Mouse (Mus musculus): Measurements from ENCODE around the gene Olfr49. TPM values are rescaled to one million over a fixed set of nuclear protein-coding genes. Genes with fewer than 3 reads are reported as not detected.
"Not testable (repeated sequence)": the region's sequence is repeated elsewhere in the genome, so short reads cannot be mapped to it uniquely, and the experiment has no call there.

Olfr49 gene
- polyA plus RNA-seq, 1 experiment from 2014 or later = 0.02 TPM

DNA sequence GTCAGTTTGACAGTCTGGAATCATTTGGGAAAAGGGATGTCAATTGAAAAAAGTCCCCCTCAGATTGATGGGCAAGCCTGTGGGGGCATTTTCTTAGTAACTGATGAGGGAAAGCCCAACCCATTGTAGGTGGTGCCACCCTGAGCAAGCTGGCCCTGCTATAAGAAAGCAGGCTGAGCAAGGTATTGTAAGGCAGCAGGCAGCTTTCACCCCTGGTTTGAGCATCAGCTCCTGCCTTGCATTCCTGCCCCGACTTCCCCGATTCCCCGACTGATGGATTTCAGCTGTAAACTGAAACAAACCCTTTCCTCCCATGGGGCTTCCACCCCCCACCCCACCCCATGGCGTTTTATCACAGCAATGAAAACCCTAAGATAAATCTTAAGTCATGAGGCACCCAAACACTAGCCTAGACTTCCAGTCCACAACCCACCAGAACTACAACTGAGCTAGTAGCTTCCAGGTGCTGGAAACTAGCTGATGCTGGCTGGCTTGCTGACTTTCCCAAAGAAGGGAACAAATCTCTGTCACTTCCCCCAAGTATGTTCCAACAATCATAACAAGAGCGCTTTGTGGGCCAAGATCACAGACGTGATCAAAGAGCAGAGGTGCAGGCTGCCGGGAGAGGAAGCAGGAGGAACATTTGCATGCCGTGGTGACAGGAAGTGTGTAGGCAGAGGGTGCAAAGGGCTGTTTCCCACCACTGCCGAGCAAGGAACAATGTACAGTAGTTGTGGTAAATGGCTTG is 51.8 kb downstream of the Olfr49 start:
- H3K27ac ChIP-seq (replicated peaks) = peak overlapping the region; percentile 77
- H3K9ac ChIP-seq (ENCODE audit: low read length) = no peak overlapping the region
- no peaks in the 10 kb centered on the region for H3K9me3 ChIP-seq (ENCODE audit: control insufficient read depth, low read length)
- H3K4me3 ChIP-seq (ENCODE audit: low read depth, low read length) = no peak overlapping the region
- peaks cover 4% of the 10 kb centered on the region; the same call in 1 of the 2 replicates for H3K36me3 ChIP-seq (ENCODE audit: control insufficient read depth, insufficient read depth, low read length)
- peak overlapping the region; percentile 25; the same call in 1 of the 2 replicates for H3K4me2 ChIP-seq (replicated peaks; ENCODE audit: low read depth)
- DNase-seq (ENCODE audit: low spot score) (peak; percentile 44), ATAC-seq (ENCODE audit: low FRiP score, low TSS enrichment) (peak; percentile 45; the same call in 1 of the 2 replicates)
- no peak for TF ChIP-seq CTCF (IDR thresholded peaks at IDR 0.05; ENCODE audit: low read depth)
- TF ChIP-seq EP300 (optimal IDR thresholded peaks at IDR 0.05) = no peak
- 20% methylated on average over 9 of the region's 9 CpGs for WGBS
- no peaks in the 10 kb centered on the region for H3K4me1 ChIP-seq (replicated peaks; ENCODE audit: control insufficient read depth, insufficient read depth)
- H3K27me3 ChIP-seq (ENCODE audit: control insufficient read depth, insufficient read depth, low read length) = no peaks in the 10 kb centered on the region

DNA sequence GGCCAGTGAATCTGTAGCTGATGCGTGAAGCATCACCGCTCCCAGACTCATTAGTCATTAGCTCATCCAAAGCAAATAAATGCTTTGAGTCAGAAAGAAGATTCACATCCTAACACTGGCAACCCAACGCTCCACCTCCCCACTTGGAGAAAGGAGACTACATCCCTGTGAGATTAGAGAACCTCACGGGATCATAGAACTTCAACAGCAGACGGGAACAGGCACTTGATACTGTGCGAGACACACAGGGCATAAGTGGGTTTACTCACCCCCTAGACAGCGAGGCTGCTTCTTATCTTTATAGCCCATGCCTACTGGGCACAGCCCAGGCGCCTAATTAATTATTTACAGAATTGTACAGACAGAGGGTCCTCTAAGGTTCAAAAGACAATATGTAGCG is 52.6 kb downstream of the Olfr49 start:
- H3K36me3 ChIP-seq (ENCODE audit: control insufficient read depth, insufficient read depth, low read length) = peaks cover 4% of the 10 kb centered on the region; the same call in 1 of the 2 replicates
- no peak overlapping the region for H3K4me2 ChIP-seq (replicated peaks; ENCODE audit: low read depth)
- DNase-seq (ENCODE audit: low spot score) (no peak), ATAC-seq (ENCODE audit: low FRiP score, low TSS enrichment) (no peak)
- H3K9ac ChIP-seq (ENCODE audit: low read length) = no peak overlapping the region
- WGBS = 58% methylated on average over 9 of the region's 9 CpGs
- H3K4me3 ChIP-seq (ENCODE audit: low read depth, low read length) = no peak overlapping the region
- H3K27ac ChIP-seq (replicated peaks) = no peak overlapping the region
- no peaks in the 10 kb centered on the region for H3K27me3 ChIP-seq (ENCODE audit: control insufficient read depth, insufficient read depth, low read length)
- H3K4me1 ChIP-seq (replicated peaks; ENCODE audit: control insufficient read depth, insufficient read depth) = no peaks in the 10 kb centered on the region
- no peaks in the 10 kb centered on the region for H3K9me3 ChIP-seq (ENCODE audit: control insufficient read depth, low read length)
- TF ChIP-seq EP300 (optimal IDR thresholded peaks at IDR 0.05) (no peak), CTCF (IDR thresholded peaks at IDR 0.05; ENCODE audit: low read depth) (no peak)

DNA sequence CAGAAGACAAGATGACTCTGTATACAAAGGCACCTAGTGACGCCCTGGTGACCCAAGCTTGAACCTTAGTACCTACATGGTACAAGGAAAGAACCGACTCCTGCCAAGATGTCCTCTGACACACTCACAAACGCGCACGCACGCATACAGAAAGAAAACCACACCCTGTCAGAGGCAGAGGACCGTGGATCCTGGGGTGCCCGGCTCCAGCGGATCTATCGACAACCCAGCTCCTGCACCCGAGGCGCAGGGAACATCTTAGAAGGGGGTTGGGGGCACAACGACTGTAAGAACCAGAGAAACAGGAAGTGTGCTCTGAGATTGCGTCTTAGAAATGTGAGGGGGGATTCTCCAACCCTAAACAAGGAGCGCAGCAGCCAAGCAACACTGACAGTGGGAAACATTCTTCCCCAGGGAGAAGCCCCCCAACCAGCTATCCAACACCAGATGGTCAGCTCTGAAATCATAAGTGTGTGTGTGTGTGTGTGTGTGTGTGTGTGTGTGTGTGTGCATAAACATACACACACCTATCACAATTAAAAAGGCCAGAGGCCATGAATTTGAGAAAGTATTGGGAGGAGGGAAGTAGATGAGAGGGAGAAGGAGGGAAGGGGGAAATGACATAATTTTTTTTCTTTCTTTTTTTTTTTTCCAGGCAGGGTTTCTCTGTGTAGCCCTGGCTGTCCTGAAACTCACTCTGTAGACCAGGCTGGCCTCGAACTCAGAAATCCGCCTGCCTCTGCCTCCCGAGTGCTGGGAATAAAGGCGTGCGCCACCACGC is 53.4 kb downstream of the Olfr49 start:
- Histone ChIP-seq H3K9ac (ENCODE audit: low read length) (no peak overlapping the region), H3K36me3 (ENCODE audit: control insufficient read depth, insufficient read depth, low read length) (peaks cover 4% of the 10 kb centered on the region; the same call in 1 of the 2 replicates), H3K4me3 (ENCODE audit: low read depth, low read length) (no peak overlapping the region), H3K27me3 (ENCODE audit: control insufficient read depth, insufficient read depth, low read length) (no peaks in the 10 kb centered on the region), H3K27ac (replicated peaks) (no peak overlapping the region), H3K4me2 (replicated peaks; ENCODE audit: low read depth) (no peak overlapping the region; the same call in 1 of the 2 replicates), H3K9me3 (ENCODE audit: control insufficient read depth, low read length) (no peaks in the 10 kb centered on the region), H3K4me1 (replicated peaks; ENCODE audit: control insufficient read depth, insufficient read depth) (0 out of 2 replicates have a peak, but pooled peaks cover 2% of the 10 kb centered on the region)
- no peak for TF ChIP-seq EP300 (optimal IDR thresholded peaks at IDR 0.05)
- no peak for TF ChIP-seq CTCF (IDR thresholded peaks at IDR 0.05; ENCODE audit: low read depth)
- ATAC-seq (ENCODE audit: low FRiP score, low TSS enrichment) (peak; percentile 62), DNase-seq (ENCODE audit: low spot score) (peak; percentile 62)
- WGBS = 59% methylated on average over 21 of the region's 21 CpGs

DNA sequence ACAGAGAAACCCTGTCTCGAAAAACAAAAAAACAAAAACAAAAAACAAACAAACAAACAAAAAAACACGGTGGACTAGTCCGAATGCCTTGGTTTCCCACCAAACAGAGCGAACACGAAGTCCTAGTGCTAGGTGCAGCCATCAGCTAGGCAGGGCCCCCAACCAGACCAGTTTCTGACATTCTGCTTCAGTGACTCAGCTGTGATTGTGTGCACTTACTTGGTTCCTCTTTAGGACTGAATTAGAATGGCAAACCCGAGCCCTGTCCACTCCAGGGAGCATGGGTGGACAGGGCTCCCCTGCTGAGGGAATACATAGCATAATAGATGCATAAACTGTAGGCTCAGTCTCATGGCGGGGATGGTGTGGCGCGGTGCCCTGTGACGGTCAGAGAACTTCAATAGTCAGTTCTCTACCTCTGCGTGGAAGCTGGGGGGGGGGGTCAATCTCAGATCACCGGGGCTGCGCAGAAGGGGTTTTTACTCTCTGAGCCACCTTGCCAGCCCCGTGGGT is 54.0 kb downstream of the Olfr49 start:
- Histone ChIP-seq H3K4me1 (replicated peaks; ENCODE audit: control insufficient read depth, insufficient read depth) (0 out of 2 replicates have a peak, but pooled peaks cover 2% of the 10 kb centered on the region), H3K27me3 (ENCODE audit: control insufficient read depth, insufficient read depth, low read length) (no peaks in the 10 kb centered on the region), H3K4me2 (replicated peaks; ENCODE audit: low read depth) (no peak overlapping the region), H3K9ac (ENCODE audit: low read length) (no peak overlapping the region), H3K36me3 (ENCODE audit: control insufficient read depth, insufficient read depth, low read length) (peaks cover 4% of the 10 kb centered on the region; the same call in 1 of the 2 replicates), H3K4me3 (ENCODE audit: low read depth, low read length) (no peak overlapping the region), H3K9me3 (ENCODE audit: control insufficient read depth, low read length) (no peaks in the 10 kb centered on the region), H3K27ac (replicated peaks) (no peak overlapping the region; the same call in 1 of the 2 replicates)
- no peak for DNase-seq (ENCODE audit: low spot score)
- ATAC-seq (ENCODE audit: low FRiP score, low TSS enrichment) = no peak
- no peak for TF ChIP-seq CTCF (IDR thresholded peaks at IDR 0.05; ENCODE audit: low read depth)
- no peak for TF ChIP-seq EP300 (optimal IDR thresholded peaks at IDR 0.05)
- 62% methylated on average over 14 of the region's 14 CpGs for WGBS

DNA sequence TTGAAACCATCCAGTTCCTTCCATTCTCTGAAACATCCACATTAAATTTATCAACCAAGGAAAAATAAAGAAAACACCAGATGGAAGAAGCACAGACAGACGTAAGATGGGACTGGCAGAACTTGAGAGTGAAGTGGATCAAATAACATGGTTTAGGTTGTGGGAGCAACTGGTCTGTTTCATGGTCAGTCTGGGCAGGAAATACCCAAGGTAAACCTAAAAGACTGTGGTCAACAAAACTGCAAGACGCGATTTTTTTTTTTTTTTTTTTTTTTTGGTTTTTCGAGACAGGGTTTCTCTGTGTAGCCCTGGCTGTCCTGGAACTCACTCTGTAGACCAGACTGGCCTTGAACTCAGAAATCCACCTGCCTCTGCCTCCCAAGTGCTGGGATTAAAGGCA is 54.9 kb downstream of the Olfr49 start:
- H3K27ac ChIP-seq (replicated peaks); H3K27me3 ChIP-seq (ENCODE audit: control insufficient read depth, insufficient read depth, low read length); H3K9me3 ChIP-seq (ENCODE audit: control insufficient read depth, low read length); H3K4me2 ChIP-seq (replicated peaks; ENCODE audit: low read depth); DNase-seq (ENCODE audit: low spot score); H3K36me3 ChIP-seq (ENCODE audit: control insufficient read depth, insufficient read depth, low read length); H3K4me1 ChIP-seq (replicated peaks; ENCODE audit: control insufficient read depth, insufficient read depth); H3K4me3 ChIP-seq (ENCODE audit: low read depth, low read length); ATAC-seq (ENCODE audit: low FRiP score, low TSS enrichment); H3K9ac ChIP-seq (ENCODE audit: low read length): not testable (repeated sequence)
- WGBS = 89% methylated on average over 3 of the region's 4 CpGs

Measured in stomach, postnatal 0 days (tissue).